Mouse (Mus musculus) liver, embryonic 14.5 days (tissue): ENCODE results near the gene Cd47. TPM values are rescaled to one million over a fixed set of nuclear protein-coding genes. Genes with fewer than 3 reads are reported as not detected.

Source experiments
- ATAC-seq: fragments of 200-750 bp; cut with Nextera tagmentation; 2 replicates; pipeline ENCODE4 v1.8.0; 2017; ENCODE audit warnings: moderate number of reproducible peaks, mild to moderate bottlenecking, moderate library complexity; ENCODE audit not compliant: insufficient read depth
- DNase-seq, 3 experiments: peaks; one replicate each; pipeline ENCODE4 v3.0.0-alpha.2; 2012 to 2013; ENCODE audit warnings: low read depth in 3 of 3, low spot score in 3 of 3
- H3K27ac ChIP-seq: fragments of 300-500 bp; sonication (generic); 2 replicates; pipeline ENCODE4 v1.5.1; 2014; ENCODE audit warnings: moderate library complexity, mild to moderate bottlenecking, control low read depth, inconsistent platforms
- H3K27me3 ChIP-seq: fragments of 300-500 bp; sonication (generic); 2 replicates; pipeline ENCODE4 v1.6.1; 2014; ENCODE audit warnings: mild to moderate bottlenecking, low read length, moderate library complexity; ENCODE audit not compliant: control insufficient read depth, insufficient read depth
- H3K36me3 ChIP-seq: fragments of 300-500 bp; sonication (generic); replicated peaks from 2 replicates; pipeline ENCODE4 v1.6.1; 2014; ENCODE audit warnings: low read depth; ENCODE audit not compliant: control insufficient read depth, insufficient read depth
- H3K4me1 ChIP-seq, 2 experiments: fragments of 200-500 bp in 1 of 2; fragments of 300-500 bp in 1 of 2; sonication (generic) in 1 of 2; replicated peaks; 2 replicates each; pipeline ENCODE4 v1.6.1; 2012 to 2014; ENCODE audit warnings: antibody characterized with exemption in 1 of 2, inconsistent platforms in 1 of 2, low read length in 1 of 2; ENCODE audit not compliant: control insufficient read depth in 2 of 2, insufficient read depth in 2 of 2
- H3K4me2 ChIP-seq: fragments of 300-500 bp; sonication (generic); 2 replicates; pipeline ENCODE4 v1.6.1; 2014; ENCODE audit warnings: low read depth, mild to moderate bottlenecking, control low read depth, moderate library complexity
- H3K4me3 ChIP-seq, 2 experiments: fragments of 200-500 bp in 1 of 2; fragments of 300-500 bp in 1 of 2; sonication (generic) in 1 of 2; 2 replicates each; pipeline ENCODE4 v1.5.1; 2012 to 2014; ENCODE audit warnings: low read depth in 2 of 2, low read length in 2 of 2, mild to moderate bottlenecking in 2 of 2, control low read depth in 1 of 2, inconsistent platforms in 1 of 2, moderate library complexity in 1 of 2; ENCODE audit not compliant: insufficient read depth in 1 of 2
- H3K9ac ChIP-seq: fragments of 300-500 bp; sonication (generic); replicated peaks from 2 replicates; pipeline ENCODE4 v1.6.1; 2014; ENCODE audit warnings: mild to moderate bottlenecking, control low read depth, moderate library complexity
- H3K9me3 ChIP-seq: fragments of 300-500 bp; sonication (generic); 2 replicates; pipeline ENCODE4 v1.6.1; 2016; ENCODE audit warnings: low read length, mixed read lengths; ENCODE audit not compliant: control insufficient read depth
- CTCF ChIP-seq: IDR thresholded peaks from 2 replicates; pipeline ENCODE4 v1.5.1; 2016; ENCODE audit warnings: antibody characterized with exemption, low read depth, control low read depth
- EP300 ChIP-seq: IDR thresholded peaks from 2 replicates; pipeline ENCODE4 v1.6.1; 2016; ENCODE audit warnings: antibody characterized with exemption, low read depth
- WGBS: fragments of 180-500 bp; shearing (Covaris S2); extraction: QIAGEN DNeasy Blood & Tissue Kit; methylation state at CpG from one replicate; pipeline ENCODE4 v1.1.7; 2014; ENCODE audit not compliant: insufficient replicate concordance; 5-methylcytosine and 5-hydroxymethylcytosine counted together
- polyA plus RNA-seq, 2 experiments: library from polyadenylated mRNA; depleted of rRNA in 1 of 2; stranded (reverse) in 1 of 2; unstranded in 1 of 2; fragments of >200 nt; fragmentation: Nextera tagmentation in 1 of 2; extraction: Ambion mirVana in 1 of 2; gene quantifications; 2 replicates each; pipeline versions ENCODE4 v1.2.1 to v1.2.3; 2012 to 2014

The Cd47 gene
- polyA plus RNA-seq, 2 experiments = 82.5 to 331 TPM

DNA sequence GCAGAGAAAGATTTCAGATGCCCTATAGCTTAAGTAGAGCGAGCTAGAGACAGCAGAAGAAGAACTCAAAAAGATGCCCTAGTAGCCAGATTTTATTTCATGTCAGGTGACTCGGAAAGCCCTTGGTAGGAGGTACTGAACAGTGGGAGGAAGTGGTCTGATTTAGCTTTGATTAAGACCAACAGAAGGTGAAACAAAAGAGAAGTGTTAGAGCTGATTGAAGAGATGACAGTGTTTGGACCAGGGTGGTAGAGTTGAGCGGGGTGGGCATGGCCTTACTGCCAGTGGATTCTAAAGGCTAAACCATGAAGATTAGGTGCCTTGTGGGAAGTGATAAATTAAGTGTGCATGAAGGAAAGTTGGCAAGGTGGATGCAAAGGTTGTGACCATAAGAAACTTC is 162.0 kb downstream of the Cd47 start:
- no peaks in the 10 kb centered on the region for H3K36me3 ChIP-seq
- H3K4me3 ChIP-seq = no peak overlapping the region
- H3K4me1 ChIP-seq = peaks cover 7 to 21% of the 10 kb centered on the region in 2 experiments; a peak in 3 of 4 replicates
- TF ChIP-seq EP300 = no peak
- no peak for TF ChIP-seq CTCF
- no peak overlapping the region for H3K4me2 ChIP-seq
- DNase-seq (no peak), ATAC-seq (no peak)
- no peaks in the 10 kb centered on the region for H3K9me3 ChIP-seq
- 44% methylated on average over 3 of the region's 3 CpGs for WGBS
- H3K27ac ChIP-seq = no peak overlapping the region
- no peaks in the 10 kb centered on the region for H3K27me3 ChIP-seq
- H3K9ac ChIP-seq = no peak overlapping the region

- Histone ChIP-seq H3K9me3 (no peaks in the 10 kb centered on the region), H3K4me1 (peaks cover 7 to 21% of the 10 kb centered on the region in 2 experiments; a peak in 3 of 4 replicates), H3K36me3 (no peaks in the 10 kb centered on the region), H3K4me3 (no peak overlapping the region), H3K27ac (no peak overlapping the region), H3K4me2 (no peak overlapping the region), H3K27me3 (no peaks in the 10 kb centered on the region), H3K9ac (no peak overlapping the region)
- TF ChIP-seq EP300 (no peak), CTCF (no peak)
- DNase-seq = no peak
- WGBS = 29% methylated on average over 7 of the region's 7 CpGs
- no peak for ATAC-seq
These were observed 164.1 kb downstream of the Cd47 start for GRCm38 (mm10) chr16:49964321-49964986.

Other genes starting within 250 kb of the Cd47 start
- gene Ift57, start 101.3 kb upstream of the Cd47 start, polyA plus RNA-seq (2012; rRNA removed) = 0.62 and 2.0 TPM in 2 replicates
- 1.8 and 2.7 TPM in 2 replicates for gene Ift57, start 101.3 kb upstream of the Cd47 start, polyA plus RNA-seq (2014; fragmentation: Nextera tagmentation; extraction: Ambion mirVana)